Mouse (Mus musculus): ENCODE data around the gene 4930469K13Rik.

DNA sequence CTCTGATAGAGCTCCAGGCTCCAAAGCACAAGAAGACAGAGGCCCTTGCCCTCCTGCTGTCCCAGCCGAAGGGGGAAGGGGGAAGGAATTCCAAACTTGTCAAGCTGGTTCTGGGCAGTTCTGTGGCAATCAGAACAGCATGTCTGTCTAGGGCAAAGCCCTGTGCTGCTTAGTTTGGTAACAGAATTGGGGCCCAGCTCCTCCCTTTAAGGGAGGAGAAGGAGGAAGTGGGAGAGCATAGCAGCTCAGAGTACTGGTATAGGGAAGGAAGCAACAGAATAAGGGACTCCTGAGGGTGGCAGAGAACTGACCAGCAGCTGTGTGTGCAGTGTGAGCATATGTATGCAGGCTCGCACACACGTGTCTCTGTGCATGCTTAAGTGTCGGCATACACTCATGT, 26.0 kb downstream of the 4930469K13Rik start:
- TF ChIP-seq POLR2A (IDR thresholded peaks at IDR 0.05; ENCODE audit: low read depth, low read length) (no peak), CTCF (IDR thresholded peaks at IDR 0.05; ENCODE audit: extremely low read depth, insufficient read depth, insufficient read length, insufficient replicate concordance) (no peak)
